Mouse (Mus musculus) liver, embryonic 13.5 days (tissue): ENCODE data around the gene Inca1. TPM values are rescaled to one million over a fixed set of nuclear protein-coding genes. Genes with fewer than 3 reads are reported as not detected.

Source experiments
- ATAC-seq: fragments of 200-750 bp; cut with Nextera tagmentation; 2 replicates; pipeline ENCODE4 v1.8.0; 2017; ENCODE audit warnings: low read depth, mild to moderate bottlenecking, moderate number of reproducible peaks, moderate library complexity
- DNase-seq: peaks from one replicate; pipeline ENCODE4 v3.0.0; 2022
- H3K27ac ChIP-seq: fragments of 300-500 bp; sonication (generic); 2 replicates; pipeline ENCODE4 v1.5.1; 2015; ENCODE audit warnings: moderate library complexity, mild to moderate bottlenecking, inconsistent platforms
- H3K27me3 ChIP-seq: fragments of 300-500 bp; sonication (generic); 2 replicates; pipeline ENCODE4 v1.6.1; 2015; ENCODE audit warnings: mild to moderate bottlenecking, inconsistent platforms
- H3K36me3 ChIP-seq: fragments of 300-500 bp; sonication (generic); 2 replicates; pipeline ENCODE4 v1.6.1; 2015; ENCODE audit warnings: mild to moderate bottlenecking, inconsistent platforms
- H3K4me1 ChIP-seq: fragments of 300-500 bp; sonication (generic); replicated peaks from 2 replicates; pipeline ENCODE4 v1.6.1; 2015; ENCODE audit warnings: inconsistent platforms
- H3K4me2 ChIP-seq: fragments of 300-500 bp; sonication (generic); 2 replicates; pipeline ENCODE4 v1.6.1; 2015; ENCODE audit warnings: inconsistent platforms, mild to moderate bottlenecking, moderate library complexity
- H3K4me3 ChIP-seq: fragments of 300-500 bp; sonication (generic); replicated peaks from 2 replicates; pipeline ENCODE4 v1.5.1; 2015; ENCODE audit warnings: mild to moderate bottlenecking, inconsistent platforms
- H3K9ac ChIP-seq: fragments of 300-500 bp; sonication (generic); 2 replicates; pipeline ENCODE4 v1.6.1; 2015; ENCODE audit warnings: mild to moderate bottlenecking, inconsistent platforms
- H3K9me3 ChIP-seq: fragments of 300-500 bp; sonication (generic); replicated peaks from 2 replicates; pipeline ENCODE4 v1.6.1; 2016; ENCODE audit warnings: inconsistent platforms
- WGBS: fragments of 180-500 bp; shearing (Covaris S2); methylation state at CpG from one replicate; pipeline ENCODE4 v1.1.7; 2015; ENCODE audit not compliant: insufficient replicate concordance; 5-methylcytosine and 5-hydroxymethylcytosine counted together
- polyA plus RNA-seq: library from polyadenylated mRNA; unstranded; fragments of >200 nt; fragmentation: Nextera tagmentation; extraction: Ambion mirVana; gene quantifications from 2 replicates; pipeline ENCODE4 v1.2.1, GENCODE M21; 2015

Inca1 gene
- polyA plus RNA-seq, 1 experiment from 2014 or later, result 1.3 TPM

- ATAC-seq, result no peak
- peaks cover 48% of the 10 kb centered on the region for H3K36me3 ChIP-seq
- H3K4me3 ChIP-seq, result peak overlapping the region; percentile 100
- 33% methylated on average over 12 of the region's 12 CpGs for WGBS
- H3K9ac ChIP-seq, result peak overlapping the region; percentile 99
- H3K27ac ChIP-seq, result peak overlapping the region; percentile 99
- H3K4me2 ChIP-seq, result peak overlapping the region; percentile 96
- no peaks in the 10 kb centered on the region for H3K9me3 ChIP-seq
- H3K27me3 ChIP-seq, result no peaks in the 10 kb centered on the region
- no peak for DNase-seq
- H3K4me1 ChIP-seq, result peaks cover 80% of the 10 kb centered on the region
Measured at GRCm38 (mm10) chr11:70652029-70652883, 47.7 kb downstream of the Inca1 start.

DNA sequence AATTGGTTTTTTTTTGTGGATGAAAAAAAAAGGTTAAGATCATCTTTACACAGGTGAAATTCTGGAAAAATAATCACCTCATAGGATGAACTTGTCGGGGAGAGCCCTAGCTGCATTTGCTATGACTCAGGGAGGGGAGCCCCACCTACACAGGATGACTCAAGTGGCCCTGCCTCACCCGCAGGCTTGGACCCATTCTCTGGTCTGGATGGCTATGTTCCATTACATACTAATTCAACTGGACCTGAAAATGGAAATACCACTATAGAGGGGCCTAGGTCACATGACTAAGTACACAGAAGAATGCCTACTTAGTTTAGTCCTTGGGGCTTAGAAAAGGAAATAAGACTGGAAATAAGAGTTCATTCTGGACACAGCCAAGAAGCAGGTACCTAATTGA lies 48.6 kb downstream of the Inca1 start:
- Histone ChIP-seq H3K9me3 (no peaks in the 10 kb centered on the region), H3K4me1 (peaks cover 74% of the 10 kb centered on the region), H3K9ac (peak overlapping the region; percentile 99), H3K4me3 (peak overlapping the region; percentile 100), H3K27ac (peak overlapping the region; percentile 99), H3K27me3 (no peaks in the 10 kb centered on the region), H3K4me2 (peak overlapping the region; percentile 96), H3K36me3 (peaks cover 48% of the 10 kb centered on the region)
- DNase-seq, result no peak
- ATAC-seq, result no peak
- WGBS, result 29% methylated on average over 2 of the region's 2 CpGs

DNA sequence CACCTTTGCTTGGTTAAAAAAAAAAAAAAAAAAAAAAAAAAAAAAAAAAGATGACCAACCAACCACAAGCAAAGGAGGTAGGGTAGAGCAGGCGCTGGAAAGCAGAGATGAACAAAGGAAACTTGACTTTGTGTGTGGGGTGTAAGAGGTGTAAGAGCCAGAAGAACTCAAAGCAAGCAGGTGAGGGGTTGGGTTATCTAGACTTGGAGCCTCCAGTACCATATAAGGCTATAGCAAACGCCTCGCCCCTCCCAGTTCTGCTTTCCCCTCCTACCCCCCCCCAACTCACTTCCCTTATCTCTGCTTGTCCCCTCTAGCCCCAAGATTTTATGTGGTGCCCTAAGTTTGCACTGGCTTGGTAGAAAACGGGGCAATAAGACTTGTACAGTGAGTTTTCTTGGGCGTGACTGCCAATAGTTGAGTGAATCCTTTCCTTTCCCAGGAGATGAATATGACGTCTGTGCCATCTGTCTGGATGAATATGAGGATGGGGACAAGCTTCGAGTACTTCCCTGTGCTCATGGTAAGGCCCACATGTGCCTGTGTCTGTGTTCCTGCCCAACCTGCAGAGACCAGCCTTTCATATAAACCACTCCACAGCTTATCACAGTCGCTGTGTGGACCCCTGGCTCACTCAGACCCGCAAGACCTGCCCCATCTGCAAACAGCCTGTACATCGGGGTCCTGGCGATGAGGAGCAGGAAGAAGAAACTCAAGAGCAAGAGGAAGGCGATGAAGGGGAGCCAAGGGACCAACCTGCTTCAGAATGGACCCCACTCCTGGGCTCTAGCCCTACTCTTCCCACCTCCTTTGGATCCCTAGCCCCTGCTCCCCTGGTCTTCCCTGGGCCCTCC lies 49.4 kb downstream of the Inca1 start:
- Histone ChIP-seq H3K9ac (peak overlapping the region; percentile 99), H3K4me1 (peaks cover 74% of the 10 kb centered on the region), H3K9me3 (no peaks in the 10 kb centered on the region), H3K4me2 (peak overlapping the region; percentile 96), H3K36me3 (peaks cover 50% of the 10 kb centered on the region), H3K27me3 (no peaks in the 10 kb centered on the region), H3K4me3 (peak overlapping the region; percentile 100), H3K27ac (peak overlapping the region; percentile 99)
- 35% methylated on average over 12 of the region's 12 CpGs for WGBS
- ATAC-seq (no peak), DNase-seq (no peak)

GRCm38 (mm10) chr11:70649185-70649734 lies 50.7 kb downstream of the Inca1 start:
- Histone ChIP-seq H3K9ac (peak overlapping the region; percentile 99), H3K4me2 (peak overlapping the region; percentile 96), H3K27ac (peak overlapping the region; percentile 99), H3K9me3 (no peaks in the 10 kb centered on the region), H3K4me1 (peaks cover 76% of the 10 kb centered on the region), H3K4me3 (peak overlapping the region; percentile 85), H3K36me3 (peaks cover 63% of the 10 kb centered on the region), H3K27me3 (no peaks in the 10 kb centered on the region)
- no peak for ATAC-seq
- 76% methylated on average over 8 of the region's 8 CpGs for WGBS
- DNase-seq, result no peak

DNA sequence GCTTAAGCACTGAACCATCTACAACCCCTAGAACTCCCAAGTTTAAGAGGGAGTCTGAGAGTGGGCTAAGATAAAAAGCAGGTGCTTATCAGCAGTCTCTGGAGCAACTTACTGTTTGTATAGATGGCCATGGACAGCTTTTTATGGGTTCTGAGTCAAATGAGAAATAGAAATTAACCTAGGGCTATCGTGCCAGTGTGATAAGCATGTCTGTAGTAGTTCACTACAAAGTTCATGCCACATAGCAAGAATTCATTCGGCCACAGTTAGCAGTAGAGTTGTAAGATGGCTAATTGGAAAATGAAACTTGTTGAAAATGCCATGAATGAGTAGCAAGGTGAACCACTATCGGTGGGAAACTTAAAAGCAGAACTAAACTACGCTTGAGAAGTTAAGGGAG lies 51.4 kb downstream of the Inca1 start:
- Histone ChIP-seq H3K27me3 (no peaks in the 10 kb centered on the region), H3K36me3 (peaks cover 67% of the 10 kb centered on the region), H3K27ac (peak overlapping the region; percentile 99), H3K9ac (peak overlapping the region; percentile 99), H3K4me1 (peaks cover 76% of the 10 kb centered on the region), H3K4me2 (peak overlapping the region; percentile 96), H3K9me3 (no peaks in the 10 kb centered on the region), H3K4me3 (peak overlapping the region; percentile 85)
- 17% methylated on average over 4 of the region's 4 CpGs for WGBS
- ATAC-seq, result peak; percentile 36; the same call in 1 of the 2 replicates
- peak; percentile 50 for DNase-seq

DNA sequence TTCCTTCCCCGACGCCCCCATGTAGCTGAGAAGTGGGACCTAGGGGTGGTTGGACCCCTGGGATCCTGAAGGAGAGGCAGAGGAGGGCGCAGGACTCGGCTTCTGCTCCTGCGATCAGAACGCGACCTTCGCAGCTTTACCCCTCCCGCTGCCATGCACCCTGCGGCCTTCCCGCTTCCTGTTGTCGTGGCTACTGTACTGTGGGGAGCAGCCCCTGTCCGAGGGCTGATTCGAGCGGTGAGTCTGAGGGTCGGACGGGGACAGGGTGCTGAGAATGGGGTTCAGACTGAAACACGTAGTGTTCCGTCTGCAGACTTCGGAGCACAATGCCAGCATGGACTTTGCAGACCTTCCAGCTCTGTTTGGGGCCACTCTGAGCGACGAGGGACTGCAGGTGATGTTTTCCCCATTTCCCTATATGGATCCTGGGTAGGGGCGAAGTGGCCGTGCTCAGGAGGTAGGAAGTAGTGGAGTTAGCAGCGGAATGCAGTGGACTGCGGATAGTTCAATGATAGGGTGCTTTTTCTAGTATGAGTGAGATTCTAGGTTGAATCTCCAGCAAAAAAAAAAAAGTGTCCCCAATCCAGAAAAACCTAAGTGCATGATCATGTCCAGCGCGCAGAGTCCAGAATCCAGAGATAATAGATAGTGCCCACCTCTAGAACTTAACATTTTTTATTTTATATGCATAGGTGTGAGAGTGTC lies 52.1 kb downstream of the Inca1 start:
- 2% methylated on average over 28 of the region's 28 CpGs for WGBS
- H3K9ac ChIP-seq, result peak overlapping the region; percentile 99
- H3K4me2 ChIP-seq, result peak overlapping the region; percentile 96
- H3K36me3 ChIP-seq, result peaks cover 62% of the 10 kb centered on the region
- peak overlapping the region; percentile 99 for H3K27ac ChIP-seq
- peak; percentile 17; the same call in 1 of the 2 replicates for ATAC-seq
- H3K4me1 ChIP-seq, result peaks cover 69% of the 10 kb centered on the region
- no peaks in the 10 kb centered on the region for H3K27me3 ChIP-seq
- peak; percentile 36 for DNase-seq
- peak overlapping the region; percentile 85 for H3K4me3 ChIP-seq
- H3K9me3 ChIP-seq, result no peaks in the 10 kb centered on the region

DNA sequence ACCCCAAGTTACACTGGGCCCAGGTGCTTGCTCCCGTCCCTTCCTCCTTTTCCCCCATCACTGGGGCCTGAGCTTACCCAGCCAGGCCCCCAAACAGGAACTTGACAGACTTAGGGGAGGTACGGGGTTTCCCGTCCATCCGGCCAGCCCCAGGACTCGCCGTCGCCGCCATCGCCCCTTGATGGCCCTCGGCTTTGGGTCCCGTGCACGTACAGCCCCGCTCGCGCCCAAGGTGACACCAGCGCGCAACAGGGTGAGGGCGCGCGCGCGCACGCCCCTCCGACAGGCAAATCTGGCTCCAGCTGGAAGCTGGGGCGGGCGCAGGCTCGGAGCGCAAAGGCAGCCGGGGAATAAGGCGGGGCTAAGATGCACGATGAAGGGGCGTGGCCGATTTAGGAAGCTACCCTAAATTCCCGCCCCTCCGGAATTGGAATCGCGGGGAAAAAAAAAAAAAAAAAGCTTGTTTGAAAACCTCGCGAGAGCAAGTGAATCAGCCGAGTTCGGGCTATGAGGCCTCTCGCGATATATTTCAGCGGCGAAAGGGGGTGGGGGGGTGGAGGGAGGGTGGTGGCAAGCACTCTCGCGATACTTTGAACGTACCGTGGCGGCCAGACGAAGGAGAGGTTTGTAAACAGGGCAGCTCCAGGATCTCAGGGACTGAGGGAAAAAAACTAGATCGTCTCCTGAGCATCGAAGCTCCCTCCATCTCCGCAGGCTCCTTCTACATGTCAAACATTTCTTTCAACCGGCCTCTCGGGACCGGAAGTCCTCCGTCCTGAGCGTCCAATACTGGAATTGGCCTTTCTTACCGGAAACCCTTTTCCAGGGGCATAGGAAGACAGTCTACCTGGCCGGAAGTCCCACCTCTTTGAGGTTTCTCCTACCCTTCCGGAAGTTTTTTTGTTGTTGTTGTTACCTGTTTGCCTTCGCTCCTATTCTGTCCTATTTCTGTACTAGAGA lies 53.0 kb downstream of the Inca1 start, which contains the start of the genes Rnf167 and Slc25a11:
Rnf167 (plus strand) TSS at position 545 of the 960 bp plus-strand sequence.
Slc25a11 (minus strand) TSS at position 789 of the 960 bp plus-strand sequence.
- ATAC-seq, result peak; percentile 82
- Histone ChIP-seq H3K4me1 (peaks cover 67% of the 10 kb centered on the region), H3K9me3 (no peaks in the 10 kb centered on the region), H3K4me3 (peak within 1 kb of the TSS; percentile 85), H3K36me3 (peaks cover 53% of the 10 kb centered on the region), H3K27ac (peak within 1 kb of the TSS; percentile 99), H3K4me2 (peak within 1 kb of the TSS; percentile 98), H3K27me3 (no peaks in the 10 kb centered on the region), H3K9ac (peak within 1 kb of the TSS; percentile 99)
- under 1% methylated on average over 63 of the region's 63 CpGs for WGBS
- peak; percentile 96 for DNase-seq

GRCm38 (mm10) chr11:70646259-70646555 lies 53.7 kb downstream of the Inca1 start:
- DNase-seq, result no peak

DNA sequence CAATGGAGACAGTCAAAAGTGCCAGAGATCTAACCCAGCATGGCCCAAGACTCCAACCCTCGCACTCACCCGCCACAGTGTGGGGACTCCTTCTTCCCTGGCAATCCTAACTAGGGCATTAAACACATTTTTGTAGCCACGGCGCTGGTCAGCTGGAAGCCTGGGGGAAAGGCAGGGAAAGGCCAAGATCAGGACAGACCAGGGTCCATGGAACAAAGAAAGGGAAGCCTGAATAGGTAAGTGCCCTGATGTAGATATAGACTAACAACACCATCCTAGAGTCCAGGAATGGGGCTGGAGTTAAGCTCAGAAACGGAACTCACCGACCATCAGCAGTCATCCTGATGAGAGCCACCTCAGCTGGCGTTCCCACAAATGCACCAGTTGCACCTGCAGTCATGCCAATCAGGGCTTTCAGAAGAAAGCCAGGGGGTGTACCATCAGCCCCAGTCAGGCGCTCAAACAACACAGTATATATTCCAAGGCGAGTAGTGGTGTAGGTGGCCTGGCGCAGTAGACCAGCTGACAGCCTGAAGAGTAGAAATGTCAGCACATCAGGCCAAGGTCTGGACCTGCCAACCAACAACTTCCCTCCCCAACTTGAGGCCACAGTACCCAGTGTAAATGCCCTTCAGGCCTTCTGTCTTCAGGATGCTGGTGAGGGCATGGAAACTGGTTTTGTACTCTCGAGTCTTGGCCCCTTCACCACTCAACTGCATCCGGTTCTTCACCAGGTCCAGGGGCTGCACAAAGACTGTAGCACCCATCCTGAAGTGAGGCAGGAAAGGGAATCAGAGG lies 54.3 kb downstream of the Inca1 start:
- peak overlapping the region; percentile 99 for H3K27ac ChIP-seq
- no peaks in the 10 kb centered on the region for H3K9me3 ChIP-seq
- H3K4me2 ChIP-seq, result peak overlapping the region; percentile 98
- DNase-seq, result no peak
- WGBS, result 81% methylated on average over 12 of the region's 12 CpGs
- H3K27me3 ChIP-seq, result no peaks in the 10 kb centered on the region
- ATAC-seq, result no peak
- peaks cover 40% of the 10 kb centered on the region for H3K36me3 ChIP-seq
- H3K4me1 ChIP-seq, result peaks cover 62% of the 10 kb centered on the region
- peak overlapping the region; percentile 85 for H3K4me3 ChIP-seq
- peak overlapping the region; percentile 99 for H3K9ac ChIP-seq

More at GRCm38 (mm10) chr11:70646259-70646555, 53.7 kb downstream of the Inca1 start:
- Histone ChIP-seq H3K4me2 (peak overlapping the region; percentile 98), H3K9me3 (no peaks in the 10 kb centered on the region), H3K27ac (peak overlapping the region; percentile 99), H3K4me1 (peaks cover 62% of the 10 kb centered on the region), H3K9ac (peak overlapping the region; percentile 99), H3K4me3 (peak overlapping the region; percentile 85), H3K36me3 (peaks cover 46% of the 10 kb centered on the region), H3K27me3 (no peaks in the 10 kb centered on the region)
- ATAC-seq, result no peak
- 27% methylated on average over 3 of the region's 3 CpGs for WGBS
